Mouse (Mus musculus): ENCODE results near the gene 1700086D15Rik.

The 1700086D15Rik gene

DNA sequence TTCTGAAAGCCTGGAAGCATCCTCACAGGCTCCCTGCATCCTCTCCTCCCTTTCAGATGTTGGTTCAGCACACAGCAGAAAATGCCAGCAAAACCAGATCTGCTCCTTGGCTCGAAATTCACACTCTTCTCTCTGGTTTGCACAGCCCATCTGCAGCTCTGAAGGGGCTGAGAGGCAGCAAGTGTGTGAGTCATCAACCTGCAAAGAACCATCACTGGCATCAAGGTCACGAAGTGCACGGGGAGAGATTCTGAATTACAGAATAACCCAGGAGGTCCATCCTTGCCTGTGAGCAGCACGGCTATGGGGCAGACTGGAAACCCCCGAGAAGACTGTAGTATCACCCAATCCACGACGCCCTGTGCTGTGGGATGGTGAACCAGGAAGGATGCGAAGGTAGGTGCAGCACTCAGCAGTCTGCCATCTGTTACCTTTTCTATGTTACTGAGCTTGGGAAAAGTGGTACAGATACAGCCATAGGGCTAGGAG lies 24.4 kb downstream of the 1700086D15Rik start:
- DNase-seq (ENCODE audit: low spot score in 2 of 2): peak; percentile 50 to 69

DNA sequence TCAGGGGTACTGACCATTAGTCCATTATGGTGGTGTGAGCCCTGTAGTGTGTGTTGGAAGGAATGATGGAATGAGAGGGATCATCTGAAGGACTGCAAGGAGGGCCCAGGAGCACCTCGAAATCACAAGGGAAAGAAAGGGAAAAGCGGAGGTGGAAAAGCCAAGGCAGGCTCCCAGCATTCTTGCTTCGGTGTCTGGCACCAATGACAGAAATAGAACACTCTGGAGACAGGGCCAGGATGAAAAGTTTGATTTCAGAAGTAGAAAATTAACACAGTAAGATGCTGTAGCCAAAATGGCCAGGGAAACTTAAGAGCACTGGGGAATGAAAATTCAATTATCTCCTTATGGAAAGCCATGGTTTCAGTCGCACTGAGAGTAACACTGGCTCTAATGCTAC lies 26.0 kb downstream of the 1700086D15Rik start:
- peak in 1 of 2 experiments; percentile 28 for DNase-seq (ENCODE audit: low spot score in 2 of 2)

DNA sequence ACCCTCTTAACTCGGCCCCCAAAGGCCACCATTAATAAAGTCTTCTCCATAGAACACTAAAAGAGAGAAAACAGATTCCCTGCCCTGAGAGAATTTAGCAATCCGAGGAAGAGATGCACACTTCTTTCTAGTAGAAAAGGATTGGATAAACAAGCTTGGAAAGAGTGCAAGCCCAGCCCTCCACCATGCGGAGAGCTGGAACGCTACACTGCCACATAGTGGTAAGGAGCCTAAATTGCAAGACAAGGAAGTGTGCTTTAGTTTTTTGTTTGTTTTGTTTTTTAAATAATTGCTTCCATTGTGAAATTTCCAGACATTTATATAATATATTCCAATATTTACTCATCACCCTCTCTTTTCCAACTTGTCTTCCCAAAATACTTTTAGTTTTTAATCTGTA lies 30.6 kb downstream of the 1700086D15Rik start:
- DNase-seq (ENCODE audit: low spot score in 2 of 2): no peak

DNA sequence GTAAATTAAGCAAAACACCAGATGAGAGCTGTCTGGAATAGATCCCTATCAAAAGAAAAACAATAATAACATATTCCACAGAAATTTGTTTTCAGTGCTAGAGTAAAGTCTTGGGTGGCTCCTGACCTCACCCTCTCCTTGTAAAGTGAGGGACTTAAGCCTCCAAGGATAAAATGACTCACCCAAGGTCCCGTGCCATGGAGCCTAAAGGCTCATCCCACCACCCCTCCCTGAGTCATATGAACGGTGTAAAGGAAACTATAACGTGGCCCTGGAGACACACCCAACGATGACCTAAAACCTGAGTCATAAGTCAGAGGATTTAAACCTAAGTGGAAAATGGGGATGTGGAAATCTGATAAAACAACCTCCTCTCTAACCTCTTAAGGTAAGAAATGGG lies 31.0 kb downstream of the 1700086D15Rik start:
- DNase-seq (ENCODE audit: low spot score in 2 of 2): no peak

DNA sequence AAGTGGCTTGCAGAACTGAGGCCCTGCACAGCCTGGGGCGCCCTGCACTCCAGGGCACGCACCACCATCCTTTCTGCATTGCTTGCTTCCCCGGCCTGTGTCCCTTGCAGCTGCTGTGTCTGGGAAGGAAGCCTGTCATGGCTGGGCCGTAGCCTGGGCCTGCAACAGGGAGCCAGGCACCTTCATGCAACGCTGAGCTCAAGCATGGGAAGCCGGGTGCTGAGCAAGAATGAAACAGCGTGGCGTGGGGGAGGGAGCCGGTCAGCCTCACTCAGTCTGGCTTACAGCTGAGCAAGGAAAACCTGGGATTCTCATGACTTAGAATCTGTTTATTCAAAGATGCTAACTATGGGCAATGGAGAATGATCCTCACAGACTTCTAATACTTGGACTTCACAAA lies 33.1 kb downstream of the 1700086D15Rik start:
- peak in 1 of 2 experiments; percentile 54 for DNase-seq (ENCODE audit: low spot score in 2 of 2)

DNA sequence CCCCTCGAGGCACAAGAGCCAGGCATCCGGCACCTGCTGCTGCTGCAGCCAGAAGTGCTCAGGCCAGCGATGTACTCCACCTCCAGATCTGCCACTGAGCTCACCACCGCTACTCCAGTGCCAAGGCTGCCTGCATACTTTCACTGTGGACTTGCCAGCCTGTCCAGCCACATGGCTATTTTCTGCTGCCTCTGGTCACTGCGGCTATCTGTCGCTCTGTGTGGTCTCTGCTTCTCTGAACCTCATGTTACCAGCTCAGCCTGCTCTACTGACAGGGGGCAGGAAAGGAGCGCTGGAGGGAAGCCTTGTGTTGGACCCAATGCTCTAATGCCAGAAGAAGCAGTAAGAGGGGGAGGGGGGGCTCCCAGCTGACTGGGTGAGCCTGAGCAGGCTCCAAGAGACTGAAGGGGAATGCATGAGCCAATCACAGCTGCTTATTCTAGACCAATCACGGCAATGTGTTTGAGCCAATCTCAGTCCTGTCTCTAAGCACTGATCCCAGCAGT lies 34.7 kb downstream of the 1700086D15Rik start:
- DNase-seq (ENCODE audit: low spot score in 2 of 2): peak in 1 of 2 experiments; percentile 40

DNA sequence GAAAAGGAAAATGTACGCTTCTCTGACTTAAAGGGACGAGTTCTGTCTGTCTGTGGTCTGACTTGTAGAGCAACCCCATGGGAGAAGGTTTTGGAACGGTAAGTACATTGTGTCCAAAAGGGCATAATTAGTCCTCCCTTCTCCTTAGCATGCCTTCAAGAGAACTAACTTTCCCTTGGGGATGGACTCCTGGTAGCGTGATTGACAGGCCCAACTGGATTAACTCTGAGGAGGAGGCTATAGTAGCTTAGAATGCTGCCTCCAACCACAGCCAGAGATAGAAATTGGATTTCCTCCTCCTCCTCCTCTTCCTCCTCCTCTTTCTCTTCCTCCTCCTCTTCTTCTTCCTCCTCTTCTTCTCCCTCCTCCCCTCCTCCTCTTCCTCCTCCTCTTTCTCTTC lies 39.4 kb downstream of the 1700086D15Rik start:
- DNase-seq (ENCODE audit: low spot score in 2 of 2): no peak

DNA sequence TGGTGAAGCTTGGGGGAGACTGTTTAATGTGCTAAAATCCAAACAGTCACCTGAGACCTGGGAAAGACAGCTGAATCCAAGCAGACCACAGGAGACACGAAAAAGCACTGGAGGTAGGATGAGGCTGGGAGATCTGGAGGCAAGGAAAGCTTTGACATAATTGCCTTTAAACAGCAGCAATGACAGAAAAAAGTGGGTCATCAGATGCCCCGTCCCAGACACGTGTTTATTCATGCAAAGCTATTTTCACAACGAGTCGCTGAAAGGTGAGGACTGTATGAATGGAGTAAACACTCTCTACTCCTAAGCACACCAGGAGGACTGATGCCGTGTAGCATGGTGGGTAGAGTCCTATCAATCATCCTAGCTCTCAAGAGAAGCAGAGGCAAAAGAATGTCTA lies 43.9 kb downstream of the 1700086D15Rik start:
- DNase-seq (ENCODE audit: low spot score in 2 of 2): no peak

DNA sequence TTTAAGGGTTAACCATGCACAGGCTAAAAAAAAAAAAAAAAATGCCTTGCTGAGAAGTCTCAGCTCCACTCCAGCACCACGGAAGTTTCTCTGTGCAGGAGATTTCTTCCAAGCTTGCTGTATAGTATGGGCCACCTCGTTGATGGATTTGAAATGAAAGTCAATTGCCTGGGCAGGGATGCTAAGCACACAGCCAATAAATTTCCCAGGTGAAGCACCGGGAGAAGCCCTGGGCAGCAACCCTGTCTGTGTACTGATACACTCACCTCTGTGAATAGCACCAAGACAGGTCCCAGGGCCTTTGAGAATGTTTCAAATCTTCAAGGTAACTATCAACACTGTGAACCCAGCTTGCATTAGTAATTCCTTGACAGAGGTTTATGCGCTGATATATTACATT lies 47.6 kb downstream of the 1700086D15Rik start:
- no peak for DNase-seq (ENCODE audit: low spot score in 2 of 2)

DNA sequence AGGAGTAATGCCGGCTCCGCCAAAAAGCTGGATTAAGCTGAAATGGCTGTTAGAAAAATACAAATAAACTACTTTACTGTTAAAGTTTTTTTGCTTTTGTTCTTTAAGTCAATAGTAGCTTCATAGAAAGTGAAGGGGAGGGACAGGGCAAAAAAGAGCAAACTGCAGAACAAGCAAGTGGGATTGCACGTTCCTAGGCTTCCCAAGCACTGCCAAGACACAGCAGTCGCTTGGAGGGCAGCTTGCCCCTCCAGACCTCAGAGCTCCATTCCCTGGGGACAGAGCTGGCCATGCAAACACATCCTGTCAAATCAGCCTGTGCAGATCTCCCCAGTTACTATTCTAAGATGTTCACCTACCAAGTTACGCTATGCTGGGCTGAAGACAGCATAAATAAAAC lies 48.0 kb downstream of the 1700086D15Rik start:
- no peak for DNase-seq (ENCODE audit: low spot score in 2 of 2)

DNA sequence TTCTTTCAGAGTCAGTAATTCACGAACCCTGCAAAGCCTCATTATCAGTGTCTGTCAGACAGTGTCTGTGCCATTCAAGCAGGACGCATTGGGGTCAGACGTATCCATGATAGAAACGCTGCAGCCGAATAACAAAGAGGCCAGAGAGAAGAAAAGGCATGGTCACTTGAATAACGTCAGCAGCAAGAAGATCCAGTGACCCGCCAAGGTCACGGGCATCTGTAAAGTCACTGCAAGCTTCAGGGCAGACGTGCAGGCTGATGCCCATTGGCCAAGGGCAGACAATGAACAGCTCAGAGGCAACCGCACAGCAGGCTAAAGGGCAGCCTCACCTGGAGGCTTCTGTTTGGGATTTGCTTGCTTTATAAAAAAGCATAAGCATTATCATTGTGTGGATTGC lies 49.6 kb downstream of the 1700086D15Rik start:
- no peak for DNase-seq (ENCODE audit: low spot score in 2 of 2)

DNA sequence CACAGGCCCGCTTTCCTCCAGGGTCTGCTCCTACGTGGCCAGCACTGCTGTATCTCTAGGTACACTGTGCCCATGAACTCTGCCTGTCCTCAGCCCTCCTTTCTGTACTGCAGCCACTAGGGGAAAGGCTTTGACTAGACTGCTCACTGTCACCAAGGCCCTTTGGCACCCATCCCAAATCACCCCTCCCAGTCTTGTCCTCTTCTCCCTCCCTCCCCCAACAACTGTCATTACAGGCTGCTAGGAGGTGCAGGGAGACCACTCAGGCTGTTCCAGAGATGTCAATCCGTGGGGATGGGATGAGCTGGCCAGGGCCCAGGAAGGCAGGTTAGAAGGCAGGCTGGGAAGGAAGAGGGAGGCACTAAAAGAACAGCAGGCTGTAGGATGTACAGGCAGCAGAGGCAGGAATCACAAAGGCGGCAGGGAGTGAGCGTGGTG lies 51.9 kb downstream of the 1700086D15Rik start:
- DNase-seq (ENCODE audit: low spot score in 2 of 2): no peak

DNA sequence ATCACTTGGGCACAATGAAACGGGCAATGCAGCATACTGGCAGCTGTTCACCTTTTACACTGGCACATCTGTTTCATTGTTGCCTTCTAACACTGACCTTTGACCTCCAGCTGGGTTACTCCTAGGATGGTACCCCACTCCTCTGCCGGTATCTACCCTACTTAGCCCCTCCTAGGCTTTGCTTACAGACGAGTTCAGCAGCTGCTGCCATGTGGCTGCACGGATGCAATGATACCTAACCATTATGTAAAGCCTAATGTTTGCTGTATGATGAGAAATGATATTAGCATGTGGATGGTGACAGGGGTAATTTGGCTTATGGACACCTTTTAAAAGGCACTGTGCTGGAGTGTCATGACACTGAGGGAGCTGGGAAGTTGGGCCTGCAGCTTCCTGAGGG lies 52.5 kb downstream of the 1700086D15Rik start:
- DNase-seq (ENCODE audit: low spot score in 2 of 2): no peak

DNA sequence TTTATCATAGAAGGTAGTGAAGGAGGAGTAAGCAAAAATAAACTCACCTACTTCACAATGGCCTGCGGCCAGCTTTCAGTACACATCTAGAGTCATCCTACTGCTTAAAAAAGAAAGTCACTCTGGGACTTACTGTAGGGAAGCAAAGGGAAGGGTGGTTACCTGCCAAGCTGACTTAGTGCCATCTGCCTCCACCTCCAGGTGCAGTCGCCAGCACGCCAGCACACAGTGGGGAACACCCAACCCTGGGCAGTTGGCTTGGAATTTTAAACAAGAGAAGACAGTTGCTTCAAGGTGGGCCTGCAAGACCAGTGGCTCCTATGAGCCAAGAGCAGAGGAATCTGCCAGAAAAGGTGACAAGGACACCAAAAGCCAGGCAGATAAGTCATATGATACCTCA lies 55.6 kb downstream of the 1700086D15Rik start:
- DNase-seq (ENCODE audit: low spot score in 2 of 2): peak in 1 of 2 experiments; percentile 28
